Mouse (Mus musculus) central nervous system, embryonic 14 days (tissue): ENCODE measurements around the gene Olfr113. TPM values are rescaled to one million over a fixed set of nuclear protein-coding genes. Genes with fewer than 3 reads are reported as not detected.

Source experiments
- polyA plus RNA-seq: library from polyadenylated mRNA; depleted of rRNA; stranded (reverse); fragments of >200 nt; gene quantifications from 2 replicates; pipeline ENCODE4 v1.2.3, GENCODE M21; 2012; rRNA removed

The Olfr113 gene
- not detected in 2 replicates for polyA plus RNA-seq

DNA sequence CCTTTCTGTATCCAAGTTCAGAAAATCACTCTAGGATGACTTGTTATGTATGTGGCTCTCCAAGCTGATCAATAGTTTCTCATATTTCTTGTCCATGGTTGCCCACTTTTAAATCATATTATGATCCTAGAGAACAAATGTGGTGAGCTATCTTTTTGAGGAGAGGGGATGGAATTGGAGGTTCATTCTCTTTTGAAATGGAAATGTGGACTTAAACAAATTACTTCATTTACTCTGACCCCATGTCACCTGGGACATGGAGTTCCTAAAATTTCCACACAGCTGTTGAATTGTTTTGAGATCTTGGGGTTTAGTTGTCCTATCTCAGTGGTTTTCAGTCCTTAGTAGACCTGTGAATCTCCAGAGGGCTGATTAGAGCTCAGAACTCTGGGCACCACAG is at the start of gene Olfr113:
TSS of gene Olfr113 (minus strand) at position 101 of the 400 bp plus-strand sequence.

GRCm38 (mm10) chr17:37627009-37627408 is 49.5 kb upstream of the Olfr113 start, which contains the start of the genes Olfr115 and Olfr116:
TSS of gene Olfr115 (minus strand) at chr17:37627109.
TSS of gene Olfr116 (minus strand) at chr17:37627199.

DNA sequence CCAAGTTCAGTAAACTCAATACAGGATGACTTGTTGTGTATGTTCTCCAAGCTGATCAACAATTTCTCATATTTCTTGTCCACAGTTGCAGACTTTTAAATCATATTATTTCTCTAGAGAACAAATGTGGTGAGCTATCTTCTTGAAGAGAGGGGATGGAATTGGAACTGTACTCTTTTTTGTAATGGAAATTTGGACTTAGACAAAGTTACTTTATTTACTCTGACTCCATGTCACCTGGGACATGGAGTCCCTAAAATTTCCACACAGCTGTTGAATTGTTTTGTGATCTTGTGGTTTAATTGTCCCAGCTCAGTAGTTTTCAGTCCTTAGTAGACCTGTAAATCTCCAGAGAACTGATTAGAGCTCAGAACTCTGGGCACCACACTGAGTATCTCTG is 15.2 kb upstream of the Olfr113 start, which contains the start of gene Olfr114:
TSS of gene Olfr114 (minus strand) at position 101 of the 400 bp plus-strand sequence.

GRCm38 (mm10) chr17:37569351-37569750 is 8.1 kb downstream of the Olfr113 start, which contains the start of gene Olfr112:
TSS of gene Olfr112 (minus strand) at chr17:37569451.

Other genes starting within 250 kb of the Olfr113 start
- gene Olfr103, start 238.0 kb downstream of the Olfr113 start, polyA plus RNA-seq = not detected in 2 replicates
- not detected in 2 replicates for gene Olfr104-ps, start 218.1 kb downstream of the Olfr113 start, polyA plus RNA-seq
- not detected in 2 replicates for gene Olfr105-ps, start 198.6 kb downstream of the Olfr113 start, polyA plus RNA-seq
- not detected in 2 replicates for gene Olfr106-ps, start 187.3 kb downstream of the Olfr113 start, polyA plus RNA-seq
- not detected in 2 replicates for gene Olfr107, start 178.4 kb downstream of the Olfr113 start, polyA plus RNA-seq
- gene Olfr108, start 132.2 kb downstream of the Olfr113 start, polyA plus RNA-seq = not detected in 2 replicates
- not detected in 2 replicates for gene Olfr109, start 118.7 kb downstream of the Olfr113 start, polyA plus RNA-seq
- gene H2-M2, start 94.1 kb downstream of the Olfr113 start, polyA plus RNA-seq = not detected in 2 replicates
- 0.02 TPM in 1 of 2 replicates, not detected in the other for gene Olfr110, start 85.2 kb downstream of the Olfr113 start, polyA plus RNA-seq
- gene Olfr111, start 69.6 kb downstream of the Olfr113 start, polyA plus RNA-seq = 0.05 and 0.14 TPM in 2 replicates
- gene Olfr112, start 8.2 kb downstream of the Olfr113 start, polyA plus RNA-seq = not detected in 2 replicates
- gene Olfr114, start 15.1 kb upstream of the Olfr113 start, polyA plus RNA-seq = not detected in 2 replicates
- gene Olfr115, start 49.4 kb upstream of the Olfr113 start, polyA plus RNA-seq = not detected in 2 replicates
- not detected in 2 replicates for gene Olfr116, start 49.5 kb upstream of the Olfr113 start, polyA plus RNA-seq
- not detected in 2 replicates for gene Olfr117, start 86.1 kb upstream of the Olfr113 start, polyA plus RNA-seq
- gene Olfr118, start 89.3 kb upstream of the Olfr113 start, polyA plus RNA-seq = not detected in 2 replicates
- not detected in 2 replicates for gene Olfr119, start 118.9 kb upstream of the Olfr113 start, polyA plus RNA-seq
- not detected in 2 replicates for gene Olfr120, start 144.1 kb upstream of the Olfr113 start, polyA plus RNA-seq
- gene Olfr121, start 171.2 kb upstream of the Olfr113 start, polyA plus RNA-seq = not detected in 2 replicates
- gene Olfr122, start 190.9 kb upstream of the Olfr113 start, polyA plus RNA-seq = not detected in 2 replicates
- not detected in 2 replicates for gene Olfr123, start 215.9 kb upstream of the Olfr113 start, polyA plus RNA-seq
- gene Olfr124, start 222.2 kb upstream of the Olfr113 start, polyA plus RNA-seq = not detected in 2 replicates